Mouse (Mus musculus) bone marrow, adult 2 months (tissue): ENCODE data around the gene March9.

Source experiments
- CTCF ChIP-seq: fragments of 200-500 bp; IDR thresholded peaks from 2 replicates; pipeline ENCODE4 v1.5.1; 2011; ENCODE audit warnings: low read length, control low read depth; ENCODE audit not compliant: control insufficient read depth, insufficient read depth
- POLR2A ChIP-seq: fragments of 200-500 bp; IDR thresholded peaks from 2 replicates; pipeline ENCODE4 v1.6.1; 2011; ENCODE audit warnings: low read depth, mild to moderate bottlenecking, control low read depth, low read length, borderline replicate concordance; ENCODE audit not compliant: control insufficient read depth

- TF ChIP-seq CTCF: peak; percentile 97
- peak; percentile 81; the same call in 1 of the 2 replicates for TF ChIP-seq POLR2A
Measured at GRCm38 (mm10) chr10:127030336-127031296, 29.4 kb downstream of the March9 start, which contains the start of gene Tsfm.
